Mouse (Mus musculus) hindbrain, embryonic 12.5 days (tissue): ENCODE measurements around the gene Tmem87b. TPM values are rescaled to one million over a fixed set of nuclear protein-coding genes. Genes with fewer than 3 reads are reported as not detected.
A peak's percentile ranks its signal among the peaks of the same experiment; 100 is the strongest.

ENCODE experiments used
- ATAC-seq: fragments of 200-750 bp; cut with Nextera tagmentation; 2 replicates; pipeline ENCODE4 v1.8.0; 2017; ENCODE audit warnings: moderate TSS enrichment; ENCODE audit not compliant: low FRiP score
- H3K27ac ChIP-seq: fragments of 300-500 bp; sonication (generic); 2 replicates; pipeline ENCODE4 v1.5.1; 2016; ENCODE audit warnings: mild to moderate bottlenecking
- H3K27me3 ChIP-seq: fragments of 300-500 bp; sonication (generic); 2 replicates; pipeline ENCODE4 v1.6.1; 2016; ENCODE audit warnings: mild to moderate bottlenecking
- H3K36me3 ChIP-seq: fragments of 300-500 bp; sonication (generic); 2 replicates; pipeline ENCODE4 v1.6.1; 2016; ENCODE audit warnings: mild to moderate bottlenecking
- H3K4me1 ChIP-seq: fragments of 300-500 bp; sonication (generic); 2 replicates; pipeline ENCODE4 v1.6.1; 2016
- H3K4me2 ChIP-seq: fragments of 300-500 bp; sonication (generic); replicated peaks from 2 replicates; pipeline ENCODE4 v1.6.1; 2016; ENCODE audit warnings: mild to moderate bottlenecking
- H3K4me3 ChIP-seq: fragments of 300-500 bp; sonication (generic); 2 replicates; pipeline ENCODE4 v1.5.1; 2016; ENCODE audit warnings: mild to moderate bottlenecking
- H3K9ac ChIP-seq: fragments of 300-500 bp; sonication (generic); 2 replicates; pipeline ENCODE4 v1.6.1; 2016; ENCODE audit warnings: mild to moderate bottlenecking, moderate library complexity
- H3K9me3 ChIP-seq: fragments of 300-500 bp; sonication (generic); replicated peaks from 2 replicates; pipeline ENCODE4 v1.6.1; 2016; ENCODE audit warnings: mild to moderate bottlenecking
- WGBS: fragments of 180-500 bp; shearing (Covaris S2); methylation state at CpG from one replicate; pipeline ENCODE4 v1.1.7; 2016; 5-methylcytosine and 5-hydroxymethylcytosine counted together
- polyA plus RNA-seq: library from polyadenylated mRNA; unstranded; fragments of >200 nt; fragmentation: Nextera tagmentation; extraction: Ambion mirVana; gene quantifications from 2 replicates; pipeline ENCODE4 v1.2.1, GENCODE M21; 2016

Tmem87b gene
- polyA plus RNA-seq, 1 experiment from 2014 or later = 35.2 TPM

- no peaks in the 10 kb centered on the region for H3K36me3 ChIP-seq
- ATAC-seq = no peak
- 91% methylated on average over 9 of the region's 9 CpGs for WGBS
- H3K4me3 ChIP-seq = peak within 1 kb of the TSS; percentile 43
- peak within 1 kb of the TSS; percentile 87 for H3K4me2 ChIP-seq
- peaks cover 16% of the 10 kb centered on the region for H3K27me3 ChIP-seq
- peaks cover 5% of the 10 kb centered on the region for H3K4me1 ChIP-seq
- no peak within 1 kb of the TSS for H3K27ac ChIP-seq
- peak within 1 kb of the TSS; percentile 53 for H3K9ac ChIP-seq
- H3K9me3 ChIP-seq = no peaks in the 10 kb centered on the region
These were observed 44.7 kb downstream of the Tmem87b start, which contains the start of gene Fbln7 for GRCm38 (mm10) chr2:128862636-128863035. Gene Fbln7 (plus strand): TSS chr2:128862981.

DNA sequence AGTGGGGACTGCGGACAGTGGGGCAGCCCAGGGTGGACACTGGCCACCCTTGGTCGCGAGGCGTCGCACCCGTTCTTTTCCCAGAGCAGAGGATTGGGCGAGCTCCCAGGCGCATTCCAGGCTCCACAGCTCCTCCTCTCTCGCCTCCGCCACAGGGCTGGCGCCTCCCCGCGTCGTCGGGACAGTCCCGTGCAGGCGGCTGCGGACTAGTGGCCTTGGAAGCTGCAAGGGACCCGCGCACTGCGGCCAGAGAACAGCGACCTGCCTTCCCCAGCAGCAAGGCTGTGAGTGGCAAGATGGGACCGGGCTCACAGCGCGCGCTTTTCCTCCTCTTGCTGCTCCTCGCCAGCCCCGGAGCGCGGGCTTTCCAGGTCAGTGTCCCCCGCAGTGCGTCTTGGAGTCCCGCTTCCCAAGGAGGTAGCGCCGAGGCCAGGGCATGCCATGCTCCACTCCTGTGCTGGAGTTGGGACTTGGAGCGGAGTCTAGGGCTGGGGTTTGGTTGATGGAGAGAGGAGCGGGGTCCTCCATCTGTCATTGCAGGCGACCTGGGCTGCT, 45.9 kb downstream of the Tmem87b start:
- 1% methylated on average over 36 of the region's 38 CpGs for WGBS
- no peak overlapping the region for H3K27ac ChIP-seq
- no peaks in the 10 kb centered on the region for H3K36me3 ChIP-seq
- peaks cover 5% of the 10 kb centered on the region for H3K4me1 ChIP-seq
- ATAC-seq = peak; percentile 72
- H3K4me2 ChIP-seq = peak overlapping the region; percentile 87
- peak overlapping the region; percentile 43 for H3K4me3 ChIP-seq
- peaks cover 16% of the 10 kb centered on the region for H3K27me3 ChIP-seq
- no peaks in the 10 kb centered on the region for H3K9me3 ChIP-seq
- H3K9ac ChIP-seq = peak overlapping the region; percentile 53

GRCm38 (mm10) chr2:128865061-128865460, 47.1 kb downstream of the Tmem87b start:
- WGBS = 55% methylated on average over 3 of the region's 3 CpGs
- H3K36me3 ChIP-seq = no peaks in the 10 kb centered on the region
- peaks cover 5% of the 10 kb centered on the region for H3K4me1 ChIP-seq
- no peak overlapping the region for H3K27ac ChIP-seq
- peaks cover 16% of the 10 kb centered on the region for H3K27me3 ChIP-seq
- H3K4me3 ChIP-seq = no peak overlapping the region
- H3K4me2 ChIP-seq = no peak overlapping the region
- no peak overlapping the region for H3K9ac ChIP-seq
- no peaks in the 10 kb centered on the region for H3K9me3 ChIP-seq
- no peak for ATAC-seq

GRCm38 (mm10) chr2:128871656-128872055, 53.7 kb downstream of the Tmem87b start:
- no peak for ATAC-seq
- WGBS = 76% methylated on average over 8 of the region's 8 CpGs
- Histone ChIP-seq H3K36me3 (no peaks in the 10 kb centered on the region), H3K4me2 (no peak overlapping the region), H3K9ac (no peak overlapping the region), H3K9me3 (no peaks in the 10 kb centered on the region), H3K4me3 (no peak overlapping the region), H3K4me1 (no peaks in the 10 kb centered on the region), H3K27me3 (no peaks in the 10 kb centered on the region), H3K27ac (no peak overlapping the region)

DNA sequence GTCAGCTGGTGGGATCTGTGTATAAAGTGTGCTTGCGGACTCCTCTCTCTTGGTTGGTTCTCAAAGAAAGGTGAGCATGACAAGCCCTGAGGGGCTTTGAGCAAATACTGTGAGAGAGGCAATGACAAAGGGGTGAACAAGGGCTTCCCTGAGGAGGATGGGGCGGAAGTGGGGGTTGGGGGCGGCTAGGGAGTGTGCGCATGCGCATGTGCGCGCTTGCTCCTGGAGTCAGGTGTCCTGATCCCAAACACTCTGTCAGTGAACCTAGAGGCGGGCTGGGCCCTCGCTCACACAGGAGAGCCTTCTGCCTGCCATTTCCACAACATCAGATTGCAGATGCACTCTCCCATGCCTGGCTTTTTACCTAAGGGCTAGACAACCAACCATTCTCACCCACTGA, 54.3 kb downstream of the Tmem87b start:
- Histone ChIP-seq H3K9me3 (no peaks in the 10 kb centered on the region), H3K27me3 (no peaks in the 10 kb centered on the region), H3K36me3 (no peaks in the 10 kb centered on the region), H3K9ac (no peak overlapping the region), H3K4me3 (no peak overlapping the region), H3K27ac (no peak overlapping the region), H3K4me1 (no peaks in the 10 kb centered on the region), H3K4me2 (no peak overlapping the region)
- no peak for ATAC-seq
- WGBS = 87% methylated on average over 9 of the region's 9 CpGs

DNA sequence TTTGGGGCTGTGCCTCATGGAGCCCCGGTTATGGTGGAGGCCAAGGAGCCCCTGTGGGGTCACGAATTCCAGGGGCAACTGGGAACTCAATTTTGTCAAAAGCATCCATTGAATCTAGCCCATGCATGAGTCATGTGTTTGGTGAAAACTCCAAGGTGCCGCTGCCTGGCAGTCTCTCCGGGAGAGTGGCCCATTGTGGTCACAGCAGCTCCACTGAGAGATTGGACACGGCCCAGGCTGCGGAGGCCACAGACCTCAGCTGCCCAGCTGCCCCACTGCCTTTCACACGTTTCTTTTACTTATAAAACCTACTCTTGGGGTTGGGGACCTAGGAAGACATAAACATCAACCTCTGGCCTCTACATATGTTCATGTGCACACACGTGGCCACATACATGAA, 57.6 kb downstream of the Tmem87b start:
- H3K4me3 ChIP-seq = no peak overlapping the region
- H3K9me3 ChIP-seq = no peaks in the 10 kb centered on the region
- H3K4me2 ChIP-seq = no peak overlapping the region
- ATAC-seq = no peak
- no peaks in the 10 kb centered on the region for H3K4me1 ChIP-seq
- H3K9ac ChIP-seq = no peak overlapping the region
- H3K36me3 ChIP-seq = no peaks in the 10 kb centered on the region
- 79% methylated on average over 8 of the region's 8 CpGs for WGBS
- H3K27me3 ChIP-seq = no peaks in the 10 kb centered on the region
- no peak overlapping the region for H3K27ac ChIP-seq

GRCm38 (mm10) chr2:128881236-128881635, 63.3 kb downstream of the Tmem87b start:
- Histone ChIP-seq H3K9ac (no peak overlapping the region), H3K9me3 (no peaks in the 10 kb centered on the region), H3K36me3 (no peaks in the 10 kb centered on the region), H3K4me3 (no peak overlapping the region), H3K27ac (no peak overlapping the region), H3K27me3 (no peaks in the 10 kb centered on the region), H3K4me2 (no peak overlapping the region), H3K4me1 (no peaks in the 10 kb centered on the region)
- 68% methylated on average over 4 of the region's 4 CpGs for WGBS
- ATAC-seq = no peak

DNA sequence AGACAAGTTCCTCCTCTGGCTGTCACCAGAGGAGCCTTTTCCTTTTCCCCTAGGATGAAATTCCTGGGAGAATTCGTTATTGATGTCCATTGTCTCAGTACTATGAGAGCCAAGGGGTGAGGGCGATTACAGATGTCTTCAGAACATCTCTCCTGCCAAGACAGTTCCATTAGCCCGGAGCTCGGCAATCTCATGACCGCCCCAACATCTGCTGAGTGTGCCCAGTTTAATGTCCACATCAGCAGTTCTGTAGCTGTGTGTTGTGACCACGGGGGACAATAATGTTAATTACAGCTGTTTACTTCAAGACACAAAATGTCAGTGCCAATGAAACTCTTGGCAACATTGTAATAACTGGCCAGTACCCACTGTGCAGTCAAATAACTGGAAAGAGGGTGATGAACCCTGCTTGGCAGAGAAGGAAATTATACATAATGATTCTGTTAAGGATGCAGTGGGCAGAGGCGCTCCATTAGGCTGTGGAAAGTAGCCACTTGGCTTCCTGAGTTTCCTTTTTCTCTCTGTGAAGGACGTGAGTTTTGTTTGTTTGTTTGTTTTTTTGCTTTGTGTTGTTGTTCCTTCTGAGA, 67.4 kb downstream of the Tmem87b start:
- Histone ChIP-seq H3K9ac (no peak overlapping the region), H3K9me3 (no peaks in the 10 kb centered on the region), H3K27ac (no peak overlapping the region), H3K4me1 (no peaks in the 10 kb centered on the region), H3K4me3 (no peak overlapping the region), H3K27me3 (no peaks in the 10 kb centered on the region), H3K36me3 (no peaks in the 10 kb centered on the region), H3K4me2 (no peak overlapping the region)
- no peak for ATAC-seq
- WGBS = 84% methylated on average over 8 of the region's 8 CpGs

DNA sequence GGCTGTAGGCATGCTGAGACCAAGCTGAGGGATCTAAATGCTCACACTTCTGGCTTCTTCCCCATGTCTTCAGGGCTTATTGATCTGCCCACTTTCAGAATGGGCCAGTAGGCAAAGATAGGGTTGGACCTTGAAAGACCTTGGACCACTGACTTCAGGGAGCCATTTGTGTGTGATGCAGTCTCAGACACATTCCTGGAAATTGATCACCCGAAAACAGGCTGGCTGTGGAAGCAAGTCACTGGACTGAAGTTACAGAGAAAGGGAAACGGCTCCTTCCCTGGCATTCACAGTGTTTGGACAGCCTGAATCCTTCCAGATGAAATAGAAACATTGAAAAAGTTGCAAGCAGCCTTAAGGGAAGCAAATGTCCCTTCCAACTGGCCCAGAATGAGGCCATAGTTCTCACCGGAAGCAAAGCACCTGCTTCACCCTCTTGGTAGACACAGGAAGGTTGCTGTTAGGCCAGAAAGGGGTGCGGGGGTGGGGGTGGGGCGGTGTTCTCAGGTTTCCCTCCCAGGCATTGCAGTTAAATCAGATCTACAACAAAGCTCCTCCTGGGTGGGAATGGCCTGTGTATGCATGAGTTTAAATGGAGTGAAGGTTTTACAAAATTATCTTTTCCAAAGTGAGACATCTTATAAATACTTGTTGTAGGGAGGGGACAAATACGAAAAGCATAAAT, 70.1 kb downstream of the Tmem87b start:
- H3K9ac ChIP-seq = no peak overlapping the region
- peaks cover 6% of the 10 kb centered on the region; the same call in 1 of the 2 replicates for H3K9me3 ChIP-seq
- H3K4me2 ChIP-seq = no peak overlapping the region
- no peak overlapping the region; the same call in 1 of the 2 replicates for H3K27ac ChIP-seq
- no peaks in the 10 kb centered on the region for H3K36me3 ChIP-seq
- no peaks in the 10 kb centered on the region for H3K27me3 ChIP-seq
- peaks cover 8% of the 10 kb centered on the region for H3K4me1 ChIP-seq
- WGBS = 64% methylated on average over 6 of the region's 6 CpGs
- no peak for ATAC-seq
- no peak overlapping the region for H3K4me3 ChIP-seq

DNA sequence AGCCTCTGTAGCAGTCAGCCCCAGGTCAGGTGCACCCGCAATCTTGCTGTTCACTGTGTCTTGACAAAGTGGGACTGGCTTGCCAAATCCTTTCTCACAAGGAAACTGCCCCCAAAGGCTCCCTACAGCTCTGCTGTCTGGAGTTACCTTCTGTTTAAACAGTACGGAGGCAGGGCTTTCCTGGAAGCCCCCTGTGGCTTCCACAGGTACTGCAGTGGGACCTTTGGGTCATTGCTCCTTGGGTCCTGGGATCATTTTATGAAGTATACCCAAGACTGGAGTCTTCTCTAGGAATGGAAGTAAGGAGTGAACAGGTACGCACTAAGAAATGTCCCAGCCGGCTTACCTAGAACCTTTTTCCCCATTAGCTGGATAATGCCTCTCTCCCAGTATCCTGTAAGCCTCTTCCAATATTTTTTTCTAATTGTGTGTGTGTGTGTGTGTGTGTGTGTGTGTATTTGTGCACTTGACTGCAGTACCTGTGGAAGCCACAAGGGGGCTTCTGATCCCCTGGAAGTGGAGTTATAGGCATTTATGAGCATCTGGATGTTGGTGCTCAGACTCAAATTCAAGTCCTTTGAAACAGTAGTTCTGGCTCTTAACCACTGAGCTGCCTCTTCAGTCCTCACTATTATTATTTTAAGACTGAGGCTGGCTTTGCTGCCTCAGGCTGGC, 72.9 kb downstream of the Tmem87b start:
- WGBS = 92% methylated on average over 4 of the region's 4 CpGs
- Histone ChIP-seq H3K4me3 (no peak overlapping the region), H3K9me3 (peaks cover 9% of the 10 kb centered on the region; the same call in 1 of the 2 replicates), H3K27me3 (no peaks in the 10 kb centered on the region), H3K4me2 (no peak overlapping the region), H3K27ac (no peak overlapping the region), H3K4me1 (peaks cover 8% of the 10 kb centered on the region), H3K9ac (no peak overlapping the region), H3K36me3 (no peaks in the 10 kb centered on the region)
- no peak for ATAC-seq

DNA sequence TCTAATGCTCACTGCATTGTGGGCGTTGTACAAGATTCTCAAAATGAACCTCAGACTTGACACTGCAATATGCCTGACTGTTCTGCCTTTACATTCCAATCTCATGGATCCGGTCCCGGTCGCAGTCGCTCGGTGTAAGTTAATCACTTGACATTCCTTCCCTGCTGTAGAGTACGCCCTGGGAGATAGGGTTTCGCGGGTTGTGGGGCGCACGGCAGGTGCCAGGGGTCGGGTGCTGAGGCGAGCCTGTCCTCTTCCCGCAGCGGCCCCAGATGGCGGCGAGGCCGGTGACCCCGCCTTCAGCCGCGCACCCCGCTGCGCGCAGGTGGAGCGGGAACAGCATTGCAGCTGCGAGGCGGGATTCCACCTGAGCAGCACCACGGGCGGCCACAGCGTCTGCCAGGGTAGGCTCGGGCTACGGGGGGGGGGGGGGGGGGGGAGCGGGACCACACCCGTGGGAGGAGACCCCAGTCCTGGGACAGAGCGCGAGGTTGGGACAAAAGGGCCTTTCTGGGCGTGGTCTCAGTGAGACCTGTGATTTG, 74.3 kb downstream of the Tmem87b start:
- ATAC-seq = no peak
- Histone ChIP-seq H3K36me3 (no peaks in the 10 kb centered on the region), H3K4me3 (peak overlapping the region; percentile 42), H3K27ac (no peak overlapping the region), H3K9ac (peak overlapping the region; percentile 54), H3K27me3 (no peaks in the 10 kb centered on the region), H3K9me3 (peaks cover 9% of the 10 kb centered on the region; the same call in 1 of the 2 replicates), H3K4me2 (peak overlapping the region; percentile 77), H3K4me1 (peaks cover 8% of the 10 kb centered on the region)
- WGBS = 4% methylated on average over 36 of the region's 37 CpGs

DNA sequence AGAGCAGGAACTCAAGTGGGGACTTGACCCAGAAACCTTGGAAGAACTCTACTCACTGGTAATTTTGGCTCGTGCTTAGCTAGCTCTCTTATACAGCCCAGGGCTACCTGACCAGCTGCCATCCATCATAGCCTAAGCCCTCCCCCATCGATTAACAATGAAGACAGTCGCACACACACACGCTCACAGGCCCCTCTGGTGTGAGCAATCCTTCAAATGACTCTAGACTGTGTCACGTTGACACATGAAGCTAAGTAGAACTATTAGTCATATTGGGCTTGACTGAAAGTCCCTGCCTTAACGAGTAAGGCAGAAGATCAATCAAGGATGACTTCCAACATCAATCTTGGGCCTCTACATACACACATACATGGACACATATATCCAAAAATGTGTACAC, 84.9 kb downstream of the Tmem87b start:
- Histone ChIP-seq H3K4me3 (no peak overlapping the region), H3K36me3 (no peaks in the 10 kb centered on the region), H3K4me2 (no peak overlapping the region), H3K9ac (no peak overlapping the region), H3K4me1 (no peaks in the 10 kb centered on the region), H3K27ac (no peak overlapping the region), H3K27me3 (no peaks in the 10 kb centered on the region), H3K9me3 (0 out of 2 replicates have a peak, but pooled peaks cover 5% of the 10 kb centered on the region)
- 79% methylated on average over 6 of the region's 6 CpGs for WGBS
- no peak; the same call in 1 of the 2 replicates for ATAC-seq
